Mouse (Mus musculus): ENCODE measurements at regions not wholly inside any gene's neighbourhood (a gene's known extent, or its start where the extent isn't known, plus 50 kb on each side); places are given as distances from the start of the nearest gene placed in this dataset.

- Histone ChIP-seq H3K27ac (replicated peaks) (no peak overlapping the region), H3K4me1 (peaks cover 29% of the 10 kb centered on the region), H3K36me3 (no peaks in the 10 kb centered on the region), H3K9ac (no peak overlapping the region), H3K27me3 (replicated peaks) (no peaks in the 10 kb centered on the region; the same call in 1 of the 2 replicates), H3K4me2 (no peak overlapping the region), H3K9me3 (no peaks in the 10 kb centered on the region; the same call in 1 of the 2 replicates), H3K4me3 (no peak overlapping the region)
- ATAC-seq (ENCODE audit: extremely low read depth, insufficient number of reproducible peaks, low FRiP score, low TSS enrichment), result no peak
- WGBS, result 66% methylated on average over 2 of the region's 2 CpGs
Observed at GRCm38 (mm10) chr13:92931696-92932095, 87.1 kb downstream of the Mtx3 start.

GRCm38 (mm10) chr13:92939032-92939431 lies 94.5 kb downstream of the Mtx3 start:
- Histone ChIP-seq H3K36me3 (no peaks in the 10 kb centered on the region), H3K27me3 (replicated peaks) (no peaks in the 10 kb centered on the region), H3K4me1 (no peaks in the 10 kb centered on the region), H3K9ac (no peak overlapping the region), H3K27ac (replicated peaks) (no peak overlapping the region), H3K4me2 (no peak overlapping the region), H3K4me3 (no peak overlapping the region), H3K9me3 (no peaks in the 10 kb centered on the region)
- no peak for ATAC-seq (ENCODE audit: extremely low read depth, insufficient number of reproducible peaks, low FRiP score, low TSS enrichment)
- 90% methylated on average over 7 of the region's 7 CpGs for WGBS

- Histone ChIP-seq H3K27ac (replicated peaks) (no peak overlapping the region), H3K36me3 (no peaks in the 10 kb centered on the region), H3K4me1 (no peaks in the 10 kb centered on the region), H3K27me3 (replicated peaks) (no peaks in the 10 kb centered on the region), H3K4me2 (no peak overlapping the region), H3K9ac (no peak overlapping the region), H3K4me3 (no peak overlapping the region), H3K9me3 (no peaks in the 10 kb centered on the region)
- ATAC-seq (ENCODE audit: extremely low read depth, insufficient number of reproducible peaks, low FRiP score, low TSS enrichment), result no peak
- WGBS, result 72% methylated on average over 6 of the region's 6 CpGs
Observed at GRCm38 (mm10) chr13:92940610-92941009, 96.0 kb downstream of the Mtx3 start.

DNA sequence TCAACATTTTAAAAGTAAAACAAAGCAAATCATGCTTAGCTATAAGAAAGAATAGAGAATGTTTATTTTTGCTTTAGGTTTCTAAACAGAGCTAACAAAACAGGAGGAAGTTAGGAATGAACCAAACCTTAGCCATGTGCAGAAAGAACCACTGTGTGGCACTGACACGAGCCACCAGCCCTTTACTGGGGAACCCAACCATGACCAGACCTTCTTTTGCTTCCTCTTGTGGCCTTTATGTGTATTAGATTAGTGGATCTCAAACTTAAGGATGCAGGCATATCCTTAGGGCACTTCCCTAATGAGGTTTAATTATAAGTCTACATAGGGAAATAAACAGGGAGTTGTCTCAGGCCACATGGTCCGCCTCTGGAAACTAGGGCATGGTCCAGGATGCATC lies 104.0 kb downstream of the Mtx3 start:
- 73% methylated on average over 2 of the region's 2 CpGs for WGBS
- no peak for ATAC-seq (ENCODE audit: extremely low read depth, insufficient number of reproducible peaks, low FRiP score, low TSS enrichment)
- Histone ChIP-seq H3K4me3 (no peak overlapping the region), H3K9ac (no peak overlapping the region), H3K9me3 (peaks cover 4% of the 10 kb centered on the region; the same call in 1 of the 2 replicates), H3K27me3 (replicated peaks) (no peaks in the 10 kb centered on the region), H3K36me3 (no peaks in the 10 kb centered on the region), H3K4me1 (no peaks in the 10 kb centered on the region), H3K4me2 (no peak overlapping the region), H3K27ac (replicated peaks) (no peak overlapping the region)

DNA sequence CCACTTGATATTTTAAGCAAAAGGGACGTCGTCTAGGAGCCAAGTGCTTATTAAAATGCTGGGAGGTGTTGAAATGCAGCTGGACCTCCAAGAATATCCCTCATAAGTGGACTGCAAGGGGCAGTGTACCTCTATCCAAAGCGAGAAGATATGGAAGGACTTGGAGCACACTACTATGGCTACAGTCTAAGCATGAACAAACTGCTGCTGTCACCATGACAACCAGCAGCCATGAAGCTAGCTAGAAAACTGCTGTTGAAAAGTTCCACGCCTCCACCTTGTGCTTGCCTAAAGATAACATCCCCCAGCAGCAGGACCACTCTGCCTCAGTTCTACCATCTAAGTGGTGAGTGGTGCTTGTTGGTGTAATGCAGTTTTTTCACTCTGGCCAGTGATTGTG lies 115.5 kb downstream of the Mtx3 start:
- H3K9ac ChIP-seq, result no peak overlapping the region
- H3K9me3 ChIP-seq, result no peaks in the 10 kb centered on the region
- no peak overlapping the region for H3K4me2 ChIP-seq
- ATAC-seq (ENCODE audit: extremely low read depth, insufficient number of reproducible peaks, low FRiP score, low TSS enrichment), result no peak; the same call in 1 of the 2 replicates
- H3K27me3 ChIP-seq (replicated peaks), result no peaks in the 10 kb centered on the region; the same call in 1 of the 2 replicates
- WGBS, result 20% methylated on average over 4 of the region's 4 CpGs
- H3K4me3 ChIP-seq, result no peak overlapping the region
- H3K27ac ChIP-seq (replicated peaks), result peak overlapping the region; percentile 29
- H3K36me3 ChIP-seq, result no peaks in the 10 kb centered on the region
- H3K4me1 ChIP-seq, result peaks cover 15% of the 10 kb centered on the region

GRCm38 (mm10) chr13:92962625-92963024 lies 118.1 kb downstream of the Mtx3 start:
- Histone ChIP-seq H3K9me3 (no peaks in the 10 kb centered on the region), H3K27me3 (replicated peaks) (no peaks in the 10 kb centered on the region; the same call in 1 of the 2 replicates), H3K4me1 (peaks cover 15% of the 10 kb centered on the region), H3K27ac (replicated peaks) (no peak overlapping the region), H3K36me3 (no peaks in the 10 kb centered on the region), H3K4me3 (no peak overlapping the region), H3K9ac (no peak overlapping the region), H3K4me2 (no peak overlapping the region)
- ATAC-seq (ENCODE audit: extremely low read depth, insufficient number of reproducible peaks, low FRiP score, low TSS enrichment), result no peak
- 81% methylated on average over 5 of the region's 5 CpGs for WGBS

GRCm38 (mm10) chr13:92963351-92963895 lies 118.9 kb downstream of the Mtx3 start:
- Histone ChIP-seq H3K9me3 (no peaks in the 10 kb centered on the region), H3K4me3 (no peak overlapping the region), H3K9ac (no peak overlapping the region), H3K27ac (replicated peaks) (no peak overlapping the region), H3K27me3 (replicated peaks) (no peaks in the 10 kb centered on the region; the same call in 1 of the 2 replicates), H3K4me2 (no peak overlapping the region), H3K36me3 (no peaks in the 10 kb centered on the region), H3K4me1 (peaks cover 15% of the 10 kb centered on the region)
- no peak for ATAC-seq (ENCODE audit: extremely low read depth, insufficient number of reproducible peaks, low FRiP score, low TSS enrichment)
- 88% methylated on average over 2 of the region's 2 CpGs for WGBS

DNA sequence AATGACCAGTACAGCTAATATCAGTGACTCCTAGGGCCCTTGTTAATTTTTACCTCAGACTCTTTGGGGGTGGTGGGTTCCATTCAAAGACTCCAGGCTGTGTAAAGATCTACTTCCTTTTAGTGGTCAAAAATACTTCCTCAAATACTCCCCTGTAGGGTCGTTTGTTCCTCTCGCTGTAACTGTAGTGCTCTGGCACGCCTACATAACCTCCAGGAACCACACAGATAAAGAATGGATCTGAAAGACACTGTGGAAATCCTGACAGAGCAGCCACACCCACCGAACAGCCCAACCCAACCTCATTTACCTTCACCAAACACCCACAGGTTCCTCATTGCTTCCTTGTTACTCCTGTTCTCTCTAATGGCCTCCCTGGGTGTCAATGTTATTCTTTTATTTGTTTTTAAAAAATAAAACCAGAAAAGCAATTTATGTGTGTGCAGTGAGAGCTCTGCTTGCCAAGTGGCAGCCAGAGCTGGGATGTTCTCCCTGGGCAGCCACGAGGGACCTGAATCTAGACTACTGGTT lies 119.7 kb downstream of the Mtx3 start:
- H3K27ac ChIP-seq (replicated peaks), result no peak overlapping the region
- 70% methylated on average over 5 of the region's 5 CpGs for WGBS
- H3K9ac ChIP-seq, result no peak overlapping the region
- H3K9me3 ChIP-seq, result no peaks in the 10 kb centered on the region
- no peaks in the 10 kb centered on the region for H3K36me3 ChIP-seq
- no peaks in the 10 kb centered on the region; the same call in 1 of the 2 replicates for H3K27me3 ChIP-seq (replicated peaks)
- H3K4me3 ChIP-seq, result no peak overlapping the region
- H3K4me1 ChIP-seq, result peaks cover 12% of the 10 kb centered on the region
- H3K4me2 ChIP-seq, result no peak overlapping the region
- ATAC-seq (ENCODE audit: extremely low read depth, insufficient number of reproducible peaks, low FRiP score, low TSS enrichment), result no peak

GRCm38 (mm10) chr13:92967025-92967610 lies 122.6 kb downstream of the Mtx3 start:
- WGBS, result 58% methylated on average over 1 of the region's 1 CpGs
- H3K36me3 ChIP-seq, result no peaks in the 10 kb centered on the region
- no peak overlapping the region for H3K9ac ChIP-seq
- no peaks in the 10 kb centered on the region for H3K9me3 ChIP-seq
- H3K27me3 ChIP-seq (replicated peaks), result no peaks in the 10 kb centered on the region
- no peaks in the 10 kb centered on the region for H3K4me1 ChIP-seq
- H3K4me3 ChIP-seq, result no peak overlapping the region
- H3K4me2 ChIP-seq, result no peak overlapping the region
- H3K27ac ChIP-seq (replicated peaks), result no peak overlapping the region
- ATAC-seq (ENCODE audit: extremely low read depth, insufficient number of reproducible peaks, low FRiP score, low TSS enrichment), result no peak

- H3K4me3 ChIP-seq, result no peak overlapping the region
- H3K27ac ChIP-seq (replicated peaks), result no peak overlapping the region
- H3K9me3 ChIP-seq, result no peaks in the 10 kb centered on the region
- no peaks in the 10 kb centered on the region for H3K36me3 ChIP-seq
- no peaks in the 10 kb centered on the region for H3K4me1 ChIP-seq
- H3K9ac ChIP-seq, result no peak overlapping the region
- H3K27me3 ChIP-seq (replicated peaks), result no peaks in the 10 kb centered on the region
- ATAC-seq (ENCODE audit: extremely low read depth, insufficient number of reproducible peaks, low FRiP score, low TSS enrichment), result no peak
- no peak overlapping the region for H3K4me2 ChIP-seq
- WGBS, result 75% methylated on average over 1 of the region's 1 CpGs
Observed at GRCm38 (mm10) chr13:92969579-92969978, 125.0 kb downstream of the Mtx3 start.

- no peaks in the 10 kb centered on the region for H3K27me3 ChIP-seq (replicated peaks)
- H3K4me2 ChIP-seq, result no peak overlapping the region
- no peak for ATAC-seq (ENCODE audit: extremely low read depth, insufficient number of reproducible peaks, low FRiP score, low TSS enrichment)
- no peaks in the 10 kb centered on the region for H3K4me1 ChIP-seq
- no peak overlapping the region for H3K27ac ChIP-seq (replicated peaks)
- no peaks in the 10 kb centered on the region for H3K9me3 ChIP-seq
- no peak overlapping the region for H3K4me3 ChIP-seq
- H3K9ac ChIP-seq, result no peak overlapping the region
- WGBS, result 78% methylated on average over 5 of the region's 5 CpGs
- H3K36me3 ChIP-seq, result no peaks in the 10 kb centered on the region
Observed at GRCm38 (mm10) chr13:92972891-92973290, 128.3 kb downstream of the Mtx3 start.

DNA sequence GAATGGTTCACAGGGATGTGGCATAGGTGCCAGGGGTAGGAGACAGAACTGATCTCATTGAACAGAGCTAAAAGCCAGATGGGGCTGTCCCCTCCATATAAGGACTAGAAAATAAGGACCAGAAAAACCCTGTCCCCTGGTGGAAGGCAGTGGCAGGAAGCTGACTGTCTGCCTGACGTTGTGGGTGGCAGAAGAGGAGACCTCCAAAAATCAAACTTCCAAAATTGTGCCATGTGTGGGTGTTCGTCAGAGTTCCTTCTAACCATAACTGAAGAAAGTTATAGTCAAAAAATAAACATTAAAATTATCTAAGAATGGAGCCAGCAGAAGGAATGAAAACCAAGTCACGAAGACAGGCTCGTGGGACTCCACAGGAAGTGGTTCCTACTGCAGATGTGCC lies 129.2 kb downstream of the Mtx3 start:
- ATAC-seq (ENCODE audit: extremely low read depth, insufficient number of reproducible peaks, low FRiP score, low TSS enrichment), result no peak
- no peak overlapping the region for H3K4me2 ChIP-seq
- 65% methylated on average over 4 of the region's 4 CpGs for WGBS

More for the DNA sequence above, 129.2 kb downstream of the Mtx3 start:
- H3K27ac ChIP-seq (replicated peaks), result no peak overlapping the region
- H3K4me1 ChIP-seq, result no peaks in the 10 kb centered on the region
- no peaks in the 10 kb centered on the region for H3K27me3 ChIP-seq (replicated peaks)
- H3K4me3 ChIP-seq, result no peak overlapping the region
- H3K9me3 ChIP-seq, result no peaks in the 10 kb centered on the region
- H3K9ac ChIP-seq, result no peak overlapping the region
- no peaks in the 10 kb centered on the region for H3K36me3 ChIP-seq
